Mouse (Mus musculus) layer of hippocampus, adult 9-11 months (tissue): Measurements from ENCODE around the gene Npas3.

Source experiments
- DNase-seq: peaks from one replicate; pipeline ENCODE4 v3.0.0; 2022

The Npas3 gene

GRCm38 (mm10) chr12:53416096-53416495, 167.6 kb downstream of the Npas3 start:
- DNase-seq = no peak

GRCm38 (mm10) chr12:53421701-53422100, 173.2 kb downstream of the Npas3 start:
- DNase-seq = peak; percentile 30

GRCm38 (mm10) chr12:53423631-53424030, 175.2 kb downstream of the Npas3 start:
- DNase-seq = no peak

GRCm38 (mm10) chr12:53426006-53426405, 177.5 kb downstream of the Npas3 start:
- DNase-seq = no peak

- no peak for DNase-seq
These were observed 178.7 kb downstream of the Npas3 start for GRCm38 (mm10) chr12:53427153-53427552.

- no peak for DNase-seq
These were observed 193.6 kb downstream of the Npas3 start for GRCm38 (mm10) chr12:53442029-53442428.

GRCm38 (mm10) chr12:53447469-53447868, 199.0 kb downstream of the Npas3 start:
- no peak for DNase-seq

GRCm38 (mm10) chr12:53448040-53448439, 199.6 kb downstream of the Npas3 start:
- DNase-seq = peak; percentile 31

GRCm38 (mm10) chr12:53467549-53467948, 219.1 kb downstream of the Npas3 start:
- no peak for DNase-seq

GRCm38 (mm10) chr12:53474486-53474885, 226.0 kb downstream of the Npas3 start:
- no peak for DNase-seq

- no peak for DNase-seq
These were observed 236.4 kb downstream of the Npas3 start for GRCm38 (mm10) chr12:53484924-53485323.

GRCm38 (mm10) chr12:53496386-53496785, 247.9 kb downstream of the Npas3 start:
- no peak for DNase-seq

- DNase-seq = no peak
These were observed 266.4 kb downstream of the Npas3 start for GRCm38 (mm10) chr12:53514885-53515284.

GRCm38 (mm10) chr12:53519556-53519955, 271.1 kb downstream of the Npas3 start:
- no peak for DNase-seq

- DNase-seq = no peak
These were observed 274.2 kb downstream of the Npas3 start for GRCm38 (mm10) chr12:53522631-53523030.

- no peak for DNase-seq
These were observed 278.6 kb downstream of the Npas3 start for GRCm38 (mm10) chr12:53527046-53527445.

GRCm38 (mm10) chr12:53529345-53529744, 280.9 kb downstream of the Npas3 start:
- DNase-seq = no peak

GRCm38 (mm10) chr12:53536816-53537215, 288.3 kb downstream of the Npas3 start:
- DNase-seq = no peak

- DNase-seq = no peak
These were observed 307.9 kb downstream of the Npas3 start for GRCm38 (mm10) chr12:53556359-53556758.

GRCm38 (mm10) chr12:53558259-53558658, 309.8 kb downstream of the Npas3 start:
- DNase-seq = no peak

GRCm38 (mm10) chr12:53566712-53567387, 318.4 kb downstream of the Npas3 start:
- no peak for DNase-seq

GRCm38 (mm10) chr12:53581181-53581580, 332.7 kb downstream of the Npas3 start:
- DNase-seq = no peak

GRCm38 (mm10) chr12:53587249-53587648, 338.8 kb downstream of the Npas3 start:
- no peak for DNase-seq

GRCm38 (mm10) chr12:53587691-53588504, 339.4 kb downstream of the Npas3 start:
- DNase-seq = peak; percentile 52
